Mouse (Mus musculus) ES-E14 (cell line): Measurements from ENCODE around the gene Spag4.

ENCODE experiments used
- CHD2 ChIP-seq: IDR thresholded peaks from 2 replicates; pipeline ENCODE4 v1.6.1; 2014; ENCODE audit warnings: mild to moderate bottlenecking, low read depth, low read length, inconsistent platforms
- HCFC1 ChIP-seq: IDR thresholded peaks from 2 replicates; pipeline ENCODE4 v1.6.1; 2012; ENCODE audit warnings: low read length, inconsistent platforms, borderline replicate concordance; ENCODE audit not compliant: insufficient read depth
- ZC3H11A ChIP-seq: IDR thresholded peaks from 2 replicates; pipeline ENCODE4 v1.6.1; 2012; ENCODE audit warnings: low read depth, mild to moderate bottlenecking, inconsistent platforms, low read length, borderline replicate concordance
- ZNF384 ChIP-seq: IDR thresholded peaks from 2 replicates; pipeline ENCODE4 v1.6.1; 2012; ENCODE audit warnings: low read depth, low read length, inconsistent platforms

DNA sequence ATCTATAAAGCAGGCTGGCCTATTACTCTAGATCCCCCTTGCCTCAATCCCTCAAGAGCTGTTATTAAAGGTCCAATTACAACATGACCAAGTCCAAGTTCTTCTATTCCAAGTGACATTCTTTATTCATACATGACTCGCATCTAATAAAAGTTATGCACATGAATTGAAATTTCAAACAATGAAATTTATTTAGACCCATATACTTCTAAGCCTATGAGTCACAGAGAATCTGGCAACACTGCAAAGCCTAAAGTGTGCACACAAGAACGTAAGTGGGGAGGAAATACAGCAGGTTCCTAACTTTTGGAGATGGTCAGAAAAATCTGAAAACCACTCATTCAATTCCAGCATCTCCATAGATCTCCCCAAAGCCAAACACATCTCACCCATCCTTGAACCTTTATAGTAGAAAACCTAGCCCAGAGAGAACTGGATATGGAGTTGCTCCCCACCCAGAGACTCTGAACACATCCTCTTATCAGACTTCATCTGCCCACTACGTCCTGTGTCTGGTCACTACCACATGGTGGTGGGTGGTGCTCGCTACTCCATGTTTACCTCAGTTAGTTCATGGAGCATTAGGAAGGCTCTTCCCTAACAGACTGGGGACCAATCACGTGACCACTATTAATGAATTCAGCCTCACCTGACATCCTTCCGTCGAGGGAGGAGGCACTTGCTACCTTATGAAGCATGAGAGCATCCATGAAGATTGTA lies 22.6 kb downstream of the Spag4 start:
- TF ChIP-seq ZC3H11A, result no peak
- no peak for TF ChIP-seq ZNF384
- TF ChIP-seq HCFC1, result no peak
- TF ChIP-seq CHD2, result no peak
